Mouse (Mus musculus) MEL (cell line): ENCODE data around the gene Cobll1.

Experiments
- GATA1 ChIP-seq: IDR thresholded peaks from 2 replicates; pipeline ENCODE4 v1.6.1; 2011; ENCODE audit warnings: low read depth, low read length, improper control_type of control experiment
- MXI1 ChIP-seq: IDR thresholded peaks from 2 replicates; pipeline ENCODE4 v1.6.1; 2011; ENCODE audit warnings: mild to moderate bottlenecking, low read depth, low read length, improper control_type of control experiment
- NELFE ChIP-seq: IDR thresholded peaks from 2 replicates; pipeline ENCODE4 v1.6.1; 2011; ENCODE audit warnings: low read depth, low read length, improper control_type of control experiment
- POLR2A ChIP-seq, 2 experiments: IDR thresholded peaks; 2 replicates each; pipeline ENCODE4 v1.6.1; 2011 to 2012; ENCODE audit warnings: low read length in 2 of 2, mild to moderate bottlenecking in 2 of 2, control low read depth in 1 of 2, improper control_type of control experiment in 1 of 2, low read depth in 1 of 2, moderate library complexity in 1 of 2; ENCODE audit not compliant: control insufficient read depth in 1 of 2, insufficient read depth in 1 of 2, poor library complexity in 1 of 2
- TCF12 ChIP-seq: IDR thresholded peaks from 2 replicates; pipeline ENCODE4 v1.6.1; 2014; ENCODE audit warnings: low read depth, mild to moderate bottlenecking, inconsistent platforms, low read length, improper control_type of control experiment, moderate library complexity
- ZKSCAN1 ChIP-seq: IDR thresholded peaks from 2 replicates; pipeline ENCODE4 v1.6.1; 2012; ENCODE audit warnings: low read depth, mild to moderate bottlenecking, inconsistent platforms, low read length, improper control_type of control experiment, moderate library complexity

DNA sequence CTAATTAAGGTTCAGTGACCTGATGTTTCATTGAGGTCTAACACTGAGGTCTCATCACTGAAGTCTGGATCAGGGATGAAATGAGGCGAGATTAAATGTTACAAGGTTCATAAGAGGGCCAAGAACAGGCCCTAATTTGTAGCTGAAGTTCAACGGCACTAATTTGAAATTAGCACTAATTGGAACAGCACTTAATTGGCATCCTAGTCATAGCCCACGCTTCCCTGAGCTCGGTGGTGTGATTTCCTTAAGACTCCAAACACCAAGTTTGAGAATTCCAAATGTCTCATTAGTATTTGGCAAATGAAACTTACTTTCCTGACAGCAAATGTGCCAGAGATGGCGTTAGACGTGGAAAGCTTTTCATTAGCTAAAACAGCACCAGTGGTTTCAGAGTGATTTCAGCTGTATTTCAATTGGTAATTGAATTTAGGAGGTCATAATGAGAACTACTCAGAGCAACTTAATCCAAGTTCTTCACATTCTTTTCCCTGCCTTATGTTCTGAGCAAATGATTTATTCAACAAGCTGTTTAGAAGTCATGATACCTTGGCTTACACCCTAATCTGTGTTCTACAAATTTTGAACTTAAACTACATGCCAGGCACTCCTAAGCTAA, 36.3 kb upstream of the Cobll1 start:
- TF ChIP-seq GATA1 (no peak), ZKSCAN1 (no peak), TCF12 (no peak), POLR2A (IDR thresholded peaks at IDR 0.05; ENCODE audit: control insufficient read depth in 1 of 2, insufficient read depth in 1 of 2, low read depth in 1 of 2, low read length in 2 of 2, poor library complexity in 1 of 2) (no peak), MXI1 (no peak), NELFE (no peak)
